Mouse (Mus musculus) layer of hippocampus, postnatal 10 days (tissue): Measurements from ENCODE around the gene Olfr1198. TPM values are rescaled to one million over a fixed set of nuclear protein-coding genes. Genes with fewer than 3 reads are reported as not detected.

Source experiments
- DNase-seq, 2 experiments: peaks; one replicate each; pipeline ENCODE4 v3.0.0; 2021; ENCODE audit warnings: low spot score in 2 of 2
- long read RNA-seq: library from polyadenylated mRNA; stranded (forward); transcript quantifications from one replicate; pipeline ENCODE4 v2.0.0, GENCODE M21; 2023
- total RNA-seq, 2 experiments: library from RNA; stranded (reverse); gene quantifications; 2 replicates each; pipeline ENCODE4 v1.2.3; 2021

The Olfr1198 gene
- total RNA-seq, result not detected
- long read RNA-seq, result 0 reads

GRCm38 (mm10) chr2:88751270-88751669 lies at the start of gene Olfr1198:
Olfr1198 (minus strand) TSS chr2:88751370.
- DNase-seq, result no peak

DNA sequence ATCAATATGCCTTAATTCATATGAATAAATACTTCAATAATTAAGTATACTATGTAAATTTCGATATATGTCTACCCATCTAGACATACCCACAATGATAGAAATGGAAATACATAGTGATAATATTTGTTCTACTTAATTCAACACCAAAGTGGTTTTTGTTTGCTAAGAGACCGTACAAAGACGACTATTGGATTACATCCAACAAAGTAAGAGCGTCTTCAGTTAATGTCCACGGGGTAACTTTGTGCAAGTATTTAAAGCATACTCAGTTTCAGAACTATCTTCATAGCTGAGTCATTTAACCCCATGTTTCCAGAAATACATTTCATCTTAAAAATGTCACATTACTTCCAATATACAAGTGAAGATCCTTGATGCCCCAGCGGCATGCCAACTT lies 41.6 kb upstream of the Olfr1198 start, which contains the start of gene Olfr1201:
TSS of gene Olfr1201 (plus strand) at position 301 of the 400 bp plus-strand sequence.
- no peak for DNase-seq

DNA sequence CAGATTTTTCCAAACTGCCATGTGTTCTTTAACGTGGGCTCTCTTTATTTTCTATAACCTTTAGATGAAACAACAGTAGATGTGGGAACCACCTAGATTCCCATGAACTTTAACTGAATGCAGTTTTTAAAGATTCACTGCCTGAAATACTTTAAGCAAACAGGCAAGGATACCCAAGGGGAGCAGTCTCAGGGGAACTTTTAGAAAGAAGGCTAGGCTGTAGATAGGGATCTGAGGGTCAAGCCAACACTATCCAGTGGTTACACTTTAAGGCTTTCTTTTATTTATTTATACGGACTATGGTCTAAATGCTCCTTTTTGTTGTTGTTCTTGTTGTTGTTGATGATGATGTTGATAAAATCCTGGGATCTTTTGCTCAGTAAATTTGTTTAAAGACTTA lies 19.2 kb upstream of the Olfr1198 start, which contains the start of gene Olfr1200:
TSS of gene Olfr1200 (minus strand) at position 101 of the 400 bp plus-strand sequence.
- no peak for DNase-seq

GRCm38 (mm10) chr2:88760369-88760768 lies 9.2 kb upstream of the Olfr1198 start, which contains the start of gene Olfr1199:
Olfr1199 (minus strand) TSS chr2:88760469.
- no peak for DNase-seq

GRCm38 (mm10) chr2:88743379-88743778 lies 7.8 kb downstream of the Olfr1198 start:
- no peak for DNase-seq

DNA sequence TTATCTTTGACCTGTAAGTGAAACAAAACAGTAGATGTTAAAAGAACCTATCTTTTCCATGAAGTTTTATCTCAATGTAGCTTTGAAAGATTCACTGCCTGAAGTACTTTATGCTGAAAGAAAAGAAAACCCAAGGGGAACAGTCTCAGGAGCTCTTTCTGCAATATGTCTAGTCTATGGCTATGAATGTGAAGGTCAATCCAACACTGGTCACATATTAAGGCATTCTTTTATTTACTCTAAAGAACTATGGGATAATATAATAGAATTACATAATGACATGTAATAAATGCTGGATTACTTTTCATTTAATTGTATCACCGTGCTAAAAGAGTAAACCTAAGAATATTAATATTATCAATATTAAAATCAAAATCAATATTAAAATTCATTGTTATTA lies 18.9 kb downstream of the Olfr1198 start, which contains the start of gene Olfr1197:
TSS of gene Olfr1197 (minus strand) at position 101 of the 400 bp plus-strand sequence.
- DNase-seq, result no peak

- DNase-seq, result no peak
Measured at GRCm38 (mm10) chr2:88704497-88704896, 46.7 kb downstream of the Olfr1198 start, which contains the start of gene Olfr1196. Olfr1196 (minus strand) TSS chr2:88704597.

Other genes starting within 250 kb of the Olfr1198 start
- not detected for gene Olfr1186, start 232.8 kb downstream of the Olfr1198 start, total RNA-seq
- gene Olfr1188, start 194.4 kb downstream of the Olfr1198 start, total RNA-seq, result not detected
- not detected for gene Olfr1189, start 164.9 kb downstream of the Olfr1198 start, total RNA-seq
- not detected for gene Olfr1191-ps1, start 110.8 kb downstream of the Olfr1198 start, total RNA-seq
- not detected for gene Olfr1192-ps1, start 102.9 kb downstream of the Olfr1198 start, total RNA-seq
- gene Olfr1193, start 75.7 kb downstream of the Olfr1198 start, total RNA-seq, result not detected
- gene Olfr1195, start 62.2 kb downstream of the Olfr1198 start, total RNA-seq, result not detected
- gene Olfr1196, start 46.8 kb downstream of the Olfr1198 start, total RNA-seq, result not detected
- gene Olfr1197, start 19.0 kb downstream of the Olfr1198 start, total RNA-seq, result not detected
- not detected for gene Olfr1199, start 9.1 kb upstream of the Olfr1198 start, total RNA-seq
- gene Olfr1200, start 19.1 kb upstream of the Olfr1198 start, total RNA-seq, result not detected
- gene Olfr1201, start 41.7 kb upstream of the Olfr1198 start, total RNA-seq, result not detected
- gene Olfr1202, start 63.1 kb upstream of the Olfr1198 start, total RNA-seq, result under 1 TPM in 1 of 2 experiments, not detected in 1; 0.09 TPM
- gene Olfr1205, start 78.4 kb upstream of the Olfr1198 start, total RNA-seq, result not detected
- not detected for gene Olfr1204, start 97.9 kb upstream of the Olfr1198 start, total RNA-seq
- not detected for gene Olfr1206, start 111.9 kb upstream of the Olfr1198 start, total RNA-seq
- gene Olfr1208, start 150.9 kb upstream of the Olfr1198 start, total RNA-seq, result not detected
- not detected for gene Olfr1209, start 163.8 kb upstream of the Olfr1198 start, total RNA-seq
- gene Olfr1211, start 186.7 kb upstream of the Olfr1198 start, total RNA-seq, result not detected
- not detected for gene Olfr1212, start 202.6 kb upstream of the Olfr1198 start, total RNA-seq
- not detected for gene Gm13762, start 228.9 kb upstream of the Olfr1198 start, total RNA-seq
- gene Olfr1214, start 241.3 kb upstream of the Olfr1198 start, total RNA-seq, result not detected